16 mouse cellular contexts compared by ENCODE assay signal in genomic region chr11:45850317-45850716, GRCm38 (mm10).
"Had no signal": no experiment of that assay in that cellular context is flagged by ENCODE, and none has a peak within 500 bp of the region (broad histone marks: within the 10 kb centered on the region; RNA-seq: fewer than 3 reads in every experiment).

No protein-coding gene starts in this region.

- H3K4me3 ChIP-seq: lung, embryonic 15.5 days; megakaryocyte, embryonic 14.5 days; midbrain, embryonic 13.5 days; midbrain, embryonic 15.5 days; neural tube, embryonic 12.5 days; stomach, embryonic 15.5 days had no signal

- H3K36me3 ChIP-seq: lung, embryonic 15.5 days; midbrain, embryonic 13.5 days; midbrain, embryonic 15.5 days; stomach, embryonic 15.5 days had no signal

- ATAC-seq: lung, postnatal 0 days; midbrain, embryonic 13.5 days; midbrain, embryonic 15.5 days had no signal

- H3K27ac ChIP-seq: lung, embryonic 15.5 days; macrophage; midbrain, embryonic 13.5 days; midbrain, embryonic 15.5 days; neural tube, embryonic 12.5 days; stomach, embryonic 15.5 days; stomach, postnatal 0 days had no signal

- DNase-seq: lung, adult 2 months; lung, postnatal 14 days; lung, postnatal 36 days; right cerebral cortex, postnatal 14 days; thymus, postnatal 14 days; thymus, postnatal 36 days had no signal

- H3K9me3 ChIP-seq: lung, embryonic 15.5 days; megakaryocyte, embryonic 14.5 days; midbrain, embryonic 13.5 days; midbrain, embryonic 15.5 days; neural tube, embryonic 12.5 days; stomach, embryonic 15.5 days had no signal

- H3K4me2 ChIP-seq: lung, embryonic 15.5 days; midbrain, embryonic 11.5 days; midbrain, embryonic 13.5 days; midbrain, embryonic 15.5 days; neural tube, embryonic 12.5 days; stomach, embryonic 15.5 days had no signal

- H3K27me3 ChIP-seq: lung, embryonic 15.5 days; megakaryocyte, embryonic 14.5 days; midbrain, embryonic 13.5 days; midbrain, embryonic 15.5 days; neural tube, embryonic 12.5 days; stomach, embryonic 15.5 days had no signal

- H3K9ac ChIP-seq: lung, embryonic 15.5 days; midbrain, embryonic 13.5 days; midbrain, embryonic 15.5 days; neural tube, embryonic 12.5 days; stomach, embryonic 15.5 days had no signal
